In genomic region chr15:83510805-83511405, GRCm38 (mm10) we compare ENCODE assay signal across 8 mouse cellular contexts. TPM values are rescaled to one million over a fixed set of nuclear protein-coding genes. Genes with fewer than 3 reads are reported as not detected.
DNase-seq lines count a peak whose midpoint lies in the region; ATAC-seq and TF ChIP-seq lines count a peak whose summit lies in the region.

TSS of gene Ttll1 (minus strand) at chr15:83510893.

- H3K4me3 ChIP-seq in CH12.LX (replicated peaks in 1 of 3; ENCODE audit: low read depth in 2 of 3, low read length in 2 of 3, poor library complexity in 1 of 3) = peak within 1 kb of the TSS; percentile 56 to 76 (median 71)
- H3K4me3 ChIP-seq in forebrain, embryonic 11.5 days (ENCODE audit: low read depth, low read length) = peak within 1 kb of the TSS; percentile 57
- H3K4me3 ChIP-seq in heart, embryonic 16.5 days (ENCODE audit: low read length) = peak within 1 kb of the TSS; percentile 74
- H3K4me3 ChIP-seq in liver, embryonic 15.5 days (replicated peaks) = peak within 1 kb of the TSS; percentile 62
- peak within 1 kb of the TSS; percentile 57 for H3K4me3 ChIP-seq in neural tube, embryonic 12.5 days

- no peaks in the 10 kb centered on the region for H3K36me3 ChIP-seq in CH12.LX (replicated peaks in 1 of 2; ENCODE audit: control insufficient read depth in 1 of 2, insufficient read depth in 1 of 2, low read length in 1 of 2)
- H3K36me3 ChIP-seq in forebrain, embryonic 11.5 days (ENCODE audit: control insufficient read depth, insufficient read depth, low read length) = no peaks in the 10 kb centered on the region
- no peaks in the 10 kb centered on the region for H3K36me3 ChIP-seq in heart, embryonic 16.5 days (ENCODE audit: control insufficient read depth, insufficient read depth)
- no peaks in the 10 kb centered on the region for H3K36me3 ChIP-seq in liver, embryonic 15.5 days (replicated peaks)
- H3K36me3 ChIP-seq in neural tube, embryonic 12.5 days = no peaks in the 10 kb centered on the region

- H3K27me3 ChIP-seq in CH12.LX (replicated peaks) = peaks cover 28% of the 10 kb centered on the region
- no peaks in the 10 kb centered on the region for H3K27me3 ChIP-seq in forebrain, embryonic 11.5 days (ENCODE audit: control insufficient read depth, insufficient read depth, low read length)
- no peaks in the 10 kb centered on the region for H3K27me3 ChIP-seq in heart, embryonic 16.5 days (ENCODE audit: control insufficient read depth, insufficient read depth, low read length)
- peaks cover 24% of the 10 kb centered on the region for H3K27me3 ChIP-seq in liver, embryonic 15.5 days
- H3K27me3 ChIP-seq in neural tube, embryonic 12.5 days (replicated peaks) = no peaks in the 10 kb centered on the region

- no peak for TF ChIP-seq EP300 in CH12.LX (IDR thresholded peaks at IDR 0.05; ENCODE audit: low read length)

- dilution Hi-C loops in CH12.LX (cut with MboI; ENCODE audit: extremely low pct_ligation_motif_present, extremely low pct_unique_long_range_greater_than_20kb, low sequenced_read_pairs) = no loop called here

- H3K79me2 ChIP-seq in CH12.LX (replicated peaks; ENCODE audit: control insufficient read depth, extremely low read depth, insufficient read depth, poor library complexity, severe bottlenecking) = no peaks in the 10 kb centered on the region

- H3K9me3 ChIP-seq in CH12.LX (replicated peaks; ENCODE audit: low read length) = no peaks in the 10 kb centered on the region
- no peaks in the 10 kb centered on the region for H3K9me3 ChIP-seq in forebrain, embryonic 11.5 days (ENCODE audit: control insufficient read depth, low read length)
- H3K9me3 ChIP-seq in heart, embryonic 16.5 days (replicated peaks; ENCODE audit: control insufficient read depth, low read length) = no peaks in the 10 kb centered on the region
- no peaks in the 10 kb centered on the region for H3K9me3 ChIP-seq in liver, embryonic 15.5 days (replicated peaks)
- no peaks in the 10 kb centered on the region for H3K9me3 ChIP-seq in neural tube, embryonic 12.5 days

- in situ Hi-C loops in CH12.LX (cut with MboI; ENCODE audit: low pct_ligation_motif_present, low pct_unique_long_range_greater_than_20kb, low sequenced_read_pairs) = loop anchor here (25.0 kb wide), 1 partner anchor 299 kb away; no protein-coding TSS in a partner anchor

- peak; percentile 91 for DNase-seq in CH12.LX (ENCODE audit: extremely low read depth)
- peak; percentile 83 for DNase-seq in c-Kit-positive CD71-positive TER-119-negative erythroid progenitor cells, embryonic 14.5 days (ENCODE audit: low read depth)
- peak; percentile 98 for DNase-seq in forebrain, embryonic 11.5 days (ENCODE audit: low spot score)
- DNase-seq in kidney, postnatal 36 days = peak; percentile 97 to 98
- peak; percentile 83 for DNase-seq in telencephalon, adult 2 months (ENCODE audit: low read depth, low spot score)

- H3K27ac ChIP-seq in CH12.LX (ENCODE audit: insufficient read depth, low read depth) = no peak within 1 kb of the TSS
- H3K27ac ChIP-seq in forebrain, embryonic 11.5 days (ENCODE audit: low read depth, low read length) = peak within 1 kb of the TSS; percentile 80
- H3K27ac ChIP-seq in heart, embryonic 16.5 days (ENCODE audit: low read length) = peak within 1 kb of the TSS; percentile 71
- peak within 1 kb of the TSS; percentile 64 for H3K27ac ChIP-seq in liver, embryonic 15.5 days (replicated peaks)
- H3K27ac ChIP-seq in neural tube, embryonic 12.5 days = peak within 1 kb of the TSS; percentile 76

- peak within 1 kb of the TSS; percentile 39; the same call in 1 of the 2 replicates for H3K9ac ChIP-seq in CH12.LX (ENCODE audit: insufficient read depth, low read depth)
- peak within 1 kb of the TSS; percentile 69 for H3K9ac ChIP-seq in forebrain, embryonic 11.5 days (ENCODE audit: low read length)
- H3K9ac ChIP-seq in heart, embryonic 16.5 days (ENCODE audit: low read length) = peak within 1 kb of the TSS; percentile 78
- H3K9ac ChIP-seq in liver, embryonic 15.5 days = peak within 1 kb of the TSS; percentile 59
- peak within 1 kb of the TSS; percentile 70 for H3K9ac ChIP-seq in neural tube, embryonic 12.5 days

- TF ChIP-seq RAD21 in CH12.LX (IDR thresholded peaks at IDR 0.05; ENCODE audit: low read depth, low read length) = no peak

- peak within 1 kb of the TSS; percentile 82 for H3K4me2 ChIP-seq in CH12.LX (ENCODE audit: insufficient read depth, low read depth, poor library complexity, severe bottlenecking)
- H3K4me2 ChIP-seq in forebrain, embryonic 11.5 days (ENCODE audit: low read depth, low read length, severe bottlenecking) = peak within 1 kb of the TSS; percentile 74
- H3K4me2 ChIP-seq in heart, embryonic 16.5 days (ENCODE audit: low read depth, low read length) = peak within 1 kb of the TSS; percentile 94
- peak within 1 kb of the TSS; percentile 96 for H3K4me2 ChIP-seq in liver, embryonic 15.5 days
- peak within 1 kb of the TSS; percentile 73 for H3K4me2 ChIP-seq in neural tube, embryonic 12.5 days (replicated peaks)

- peak; percentile 96 for ATAC-seq in forebrain, embryonic 11.5 days (replicated peaks; ENCODE audit: low FRiP score)
- ATAC-seq in heart, embryonic 16.5 days (replicated peaks; ENCODE audit: extremely low read depth, insufficient read depth, low FRiP score) = peak; percentile 95
- ATAC-seq in liver, embryonic 15.5 days (ENCODE audit: insufficient read depth) = peak; percentile 94
- ATAC-seq in neural tube, embryonic 12.5 days (ENCODE audit: low FRiP score, low read depth) = peak; percentile 95

- TF ChIP-seq POLR2A in CH12.LX (IDR thresholded peaks at IDR 0.05; ENCODE audit: low read depth, low read length) = peak; percentile 65

- WGBS in forebrain, embryonic 11.5 days = 13% methylated on average over 41 of the region's 41 CpGs
- WGBS in heart, embryonic 16.5 days = 10% methylated on average over 41 of the region's 41 CpGs
- 7% methylated on average over 41 of the region's 41 CpGs for WGBS in liver, embryonic 15.5 days (ENCODE audit: insufficient replicate concordance)
- WGBS in neural tube, embryonic 12.5 days = 14% methylated on average over 41 of the region's 41 CpGs

- no peak for TF ChIP-seq CTCF in CH12.LX (conservative IDR thresholded peaks at IDR 0.05 in 1 of 2, IDR thresholded peaks at IDR 0.05 in 1 of 2; ENCODE audit: low read depth in 2 of 2, low read length in 2 of 2)

- peaks cover 0 to 5% of the 10 kb centered on the region in 2 experiments; a peak in 2 of 4 replicates for H3K4me1 ChIP-seq in CH12.LX (ENCODE audit: control insufficient read depth in 1 of 2, insufficient read depth in 2 of 2)
- H3K4me1 ChIP-seq in forebrain, embryonic 11.5 days (replicated peaks; ENCODE audit: control insufficient read depth, insufficient read depth, low read length) = peaks cover 3% of the 10 kb centered on the region; the same call in 1 of the 2 replicates
- H3K4me1 ChIP-seq in heart, embryonic 16.5 days (ENCODE audit: control insufficient read depth, insufficient read depth, low read length) = peaks cover 5% of the 10 kb centered on the region; the same call in 1 of the 2 replicates
- H3K4me1 ChIP-seq in liver, embryonic 15.5 days (replicated peaks) = peaks cover 15% of the 10 kb centered on the region
- peaks cover 13% of the 10 kb centered on the region; the same call in 1 of the 2 replicates for H3K4me1 ChIP-seq in neural tube, embryonic 12.5 days

TF ChIP-seq in CH12.LX, 34 proteins besides CTCF, POLR2A, EP300 and RAD21 (continues in another document):
- TF ChIP-seq KAT2A (IDR thresholded peaks at IDR 0.05; ENCODE audit: insufficient replicate concordance, low read length) = no peak
- TF ChIP-seq MEF2A (IDR thresholded peaks at IDR 0.05; ENCODE audit: borderline replicate concordance, low read depth, low read length) = no peak
- TF ChIP-seq MAFK (IDR thresholded peaks at IDR 0.05; ENCODE audit: insufficient replicate concordance, low read length) = no peak
- TF ChIP-seq MXI1 (IDR thresholded peaks at IDR 0.05; ENCODE audit: low read depth, low read length) = peak; percentile 85
- 0 out of 2 replicates have a peak, but pooled peaks have one; percentile 6 for TF ChIP-seq IRF4 (IDR thresholded peaks at IDR 0.05; ENCODE audit: low read depth, low read length)
- 0 out of 2 replicates have a peak, but pooled peaks have one; percentile 25 for TF ChIP-seq TBP (conservative IDR thresholded peaks at IDR 0.05; ENCODE audit: low read depth, low read length)
- TF ChIP-seq SIN3A (IDR thresholded peaks at IDR 0.05; ENCODE audit: low read length) = peak; percentile 94
- no peak for TF ChIP-seq POLR2AphosphoS2 (IDR thresholded peaks at IDR 0.05; ENCODE audit: low read depth, low read length)
- TF ChIP-seq JUND (conservative IDR thresholded peaks at IDR 0.05; ENCODE audit: low read depth, low read length) = no peak
- no peak for TF ChIP-seq JUN (IDR thresholded peaks at IDR 0.05; ENCODE audit: insufficient read depth, low read depth, low read length)
- no peak for TF ChIP-seq USF2 (conservative IDR thresholded peaks at IDR 0.05; ENCODE audit: low read depth, low read length)
- TF ChIP-seq MAZ (IDR thresholded peaks at IDR 0.05; ENCODE audit: low read depth, low read length) = no peak
- no peak for TF ChIP-seq MAX (IDR thresholded peaks at IDR 0.05; ENCODE audit: low read length)
- TF ChIP-seq UBTF (IDR thresholded peaks at IDR 0.05; ENCODE audit: low read depth, low read length) = no peak
- no peak for TF ChIP-seq ZMIZ1 (IDR thresholded peaks at IDR 0.05; ENCODE audit: low read depth, low read length)
- TF ChIP-seq ZKSCAN1 (IDR thresholded peaks at IDR 0.05; ENCODE audit: borderline replicate concordance, low read depth, low read length) = no peak
- no peak; the same call in 1 of the 2 replicates for TF ChIP-seq HCFC1 (IDR thresholded peaks at IDR 0.05; ENCODE audit: low read depth, low read length)
- no peak for TF ChIP-seq SMC3 (IDR thresholded peaks at IDR 0.05; ENCODE audit: low read depth, low read length)
- no peak for TF ChIP-seq BHLHE40 (IDR thresholded peaks at IDR 0.05; ENCODE audit: low read depth, low read length)
- no peak for TF ChIP-seq CHD2 (IDR thresholded peaks at IDR 0.05; ENCODE audit: low read length)
- TF ChIP-seq ETS1 (conservative IDR thresholded peaks at IDR 0.05; ENCODE audit: low read depth, low read length) = no peak
- TF ChIP-seq ZNF384 (IDR thresholded peaks at IDR 0.05; ENCODE audit: low read depth, low read length) = 0 out of 2 replicates have a peak, but pooled peaks have one; percentile 17
- TF ChIP-seq USF1 (IDR thresholded peaks at IDR 0.05; ENCODE audit: low read depth, low read length) = no peak

RNA-seq across cellular contexts. Expression of gene Ttll1, which starts in this region (rescaled TPM):
- total RNA-seq in CH12.LX (2012; rRNA removed) = 4.1 and 4.9 TPM in 2 replicates
- 2.4 and 2.5 TPM in 2 replicates for total RNA-seq in CH12.LX (2014; rRNA removed)
- polyA plus RNA-seq in CH12.LX (2012; ENCODE audit: insufficient read length, low read depth) = 8.6 and 9.9 TPM in 2 replicates
- 35.3 and 35.4 TPM in 2 replicates for polyA plus RNA-seq in forebrain, embryonic 11.5 days (2014; fragmentation: Nextera tagmentation; extraction: Ambion mirVana)
- 23.9 and 24.1 TPM in 2 replicates for polyA plus RNA-seq in heart, embryonic 16.5 days (2015; fragmentation: Nextera tagmentation; extraction: Ambion mirVana)
- polyA plus RNA-seq in liver, embryonic 15.5 days (2015; fragmentation: Nextera tagmentation; extraction: Ambion mirVana) = 4.5 and 4.9 TPM in 2 replicates
- 74.8 and 77.8 TPM in 2 replicates for polyA plus RNA-seq in neural tube, embryonic 12.5 days (2016; fragmentation: Nextera tagmentation; extraction: Ambion mirVana)
